Mouse (Mus musculus) layer of hippocampus, adult 11-12 months (tissue): Measurements from ENCODE around the gene Gng2.

Experiments used
- DNase-seq: peaks from one replicate; pipeline ENCODE4 v3.0.0; 2022; ENCODE audit warnings: low spot score

Gng2 gene

DNA sequence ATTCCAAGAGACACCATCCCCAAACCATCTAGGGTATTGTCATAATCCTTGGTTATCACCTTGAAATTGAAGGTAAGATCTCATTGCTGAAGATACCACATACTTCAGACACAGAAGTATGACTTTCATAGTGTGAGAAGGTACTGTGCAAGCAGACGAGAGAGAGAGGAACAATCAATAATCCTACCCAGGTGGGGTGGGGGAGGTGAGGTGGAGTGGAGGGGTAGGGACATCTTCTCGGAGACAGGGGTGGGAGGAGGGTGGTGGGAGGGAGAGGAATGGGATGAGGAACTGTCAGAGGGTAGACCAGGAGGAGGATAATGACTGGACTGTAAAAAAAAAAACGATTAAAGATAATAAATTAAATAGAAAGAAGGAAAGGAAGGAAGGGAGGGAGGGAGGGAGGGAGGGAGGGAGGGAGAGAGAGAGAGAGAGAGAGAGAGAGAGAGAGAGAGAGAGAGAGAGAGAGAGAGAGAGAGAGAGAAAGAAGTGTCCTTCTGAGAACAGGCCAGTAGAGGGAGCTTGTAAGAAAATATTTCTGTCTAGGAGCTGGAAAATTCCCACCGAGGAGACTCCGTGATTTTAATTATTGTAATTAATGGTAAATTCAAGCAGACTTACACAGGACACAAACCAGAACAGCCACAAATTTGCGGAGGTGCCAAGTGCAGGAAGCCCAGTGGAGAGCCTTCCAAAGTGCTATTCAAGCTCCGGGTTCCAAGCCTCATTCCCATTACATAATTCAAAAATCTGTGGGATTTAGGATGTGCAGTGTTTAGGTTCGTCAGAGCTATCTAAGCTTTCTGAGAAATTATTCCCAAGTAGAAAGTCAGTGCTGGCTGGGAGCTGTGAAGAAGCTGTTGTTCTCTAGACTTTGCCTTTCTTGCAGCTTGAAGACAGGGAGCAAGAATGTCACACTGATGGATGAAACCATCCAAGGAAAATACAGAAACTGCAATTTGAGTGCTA, 118.3 kb downstream of the Gng2 start:
- DNase-seq = peak; percentile 66

DNA sequence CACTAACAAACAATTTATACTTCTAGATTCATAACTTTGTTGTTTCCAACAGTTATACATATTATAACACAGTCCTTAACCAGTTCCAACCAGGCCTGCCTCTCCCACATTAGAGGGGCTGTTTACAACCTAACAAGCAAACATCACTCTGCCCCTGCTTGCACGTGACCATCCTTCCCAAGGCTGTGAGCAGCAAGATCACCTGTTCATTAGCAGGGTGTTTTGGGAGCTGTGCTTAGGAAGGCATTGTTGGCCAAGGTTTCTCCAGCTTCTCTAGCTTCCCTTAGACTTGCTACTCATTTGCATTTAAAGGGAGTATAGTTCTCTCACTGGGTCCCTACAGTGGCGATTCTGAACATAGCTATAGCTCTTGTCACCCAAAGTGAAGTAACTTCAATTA, 119.1 kb downstream of the Gng2 start:
- DNase-seq = no peak

DNA sequence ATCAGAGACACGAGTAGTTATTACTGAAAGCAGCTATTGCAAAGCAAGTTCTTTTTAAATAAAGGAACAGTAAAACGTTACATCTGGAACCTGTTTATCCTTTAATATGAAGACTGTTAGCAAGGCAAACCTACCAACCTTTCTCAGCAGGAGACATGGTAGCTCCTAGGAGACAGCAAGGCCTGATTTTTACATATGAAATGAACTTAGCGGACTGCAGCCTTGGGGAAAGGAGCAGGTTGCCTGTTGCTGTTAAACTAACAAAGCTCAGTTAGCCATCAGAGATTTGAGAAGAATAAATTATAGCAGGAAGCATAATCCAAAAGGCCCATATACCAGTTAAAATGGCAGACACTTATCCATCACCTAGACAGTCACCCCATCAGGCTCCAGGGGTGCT, 124.0 kb downstream of the Gng2 start:
- DNase-seq = no peak

DNA sequence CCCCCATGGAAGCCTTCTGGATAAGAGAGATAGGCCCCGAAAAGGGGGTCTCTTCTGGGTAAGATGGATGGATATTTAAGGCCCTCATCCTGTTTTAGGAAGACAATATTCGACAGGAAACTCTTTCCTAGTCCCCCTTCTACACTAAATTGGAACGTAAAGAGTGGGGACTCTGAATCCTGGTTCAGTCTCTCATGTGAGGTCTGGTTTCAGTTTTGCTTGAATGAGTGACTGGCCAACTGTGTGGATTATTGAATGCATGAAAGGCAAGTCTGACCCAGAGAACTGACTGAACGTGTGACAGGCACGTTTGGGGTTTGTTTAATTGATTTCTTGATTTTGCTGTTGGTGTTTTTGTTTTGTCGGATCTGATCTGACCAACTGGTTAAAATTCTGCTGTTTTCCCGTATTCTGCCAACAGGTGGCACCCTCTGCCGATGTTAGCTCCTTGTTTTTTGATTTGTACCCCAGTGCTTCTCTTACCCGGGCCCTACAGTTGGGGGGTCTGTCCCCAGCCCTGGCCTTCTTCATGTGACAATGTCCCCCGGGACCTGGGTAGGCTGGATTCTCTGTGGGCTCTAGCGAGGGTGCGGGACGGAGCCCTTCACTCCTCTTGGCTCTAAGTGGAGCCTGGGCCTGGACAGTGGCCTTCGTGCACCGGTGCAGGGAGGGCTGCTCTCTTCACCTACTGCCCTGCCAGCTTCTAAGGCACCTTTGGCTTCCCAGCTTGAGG, 137.7 kb downstream of the Gng2 start:
- DNase-seq = peak; percentile 83

- DNase-seq = no peak
Measured at GRCm38 (mm10) chr14:19836289-19836688, 141.1 kb downstream of the Gng2 start.

GRCm38 (mm10) chr14:19825481-19825880, 151.9 kb downstream of the Gng2 start:
- DNase-seq = no peak

DNA sequence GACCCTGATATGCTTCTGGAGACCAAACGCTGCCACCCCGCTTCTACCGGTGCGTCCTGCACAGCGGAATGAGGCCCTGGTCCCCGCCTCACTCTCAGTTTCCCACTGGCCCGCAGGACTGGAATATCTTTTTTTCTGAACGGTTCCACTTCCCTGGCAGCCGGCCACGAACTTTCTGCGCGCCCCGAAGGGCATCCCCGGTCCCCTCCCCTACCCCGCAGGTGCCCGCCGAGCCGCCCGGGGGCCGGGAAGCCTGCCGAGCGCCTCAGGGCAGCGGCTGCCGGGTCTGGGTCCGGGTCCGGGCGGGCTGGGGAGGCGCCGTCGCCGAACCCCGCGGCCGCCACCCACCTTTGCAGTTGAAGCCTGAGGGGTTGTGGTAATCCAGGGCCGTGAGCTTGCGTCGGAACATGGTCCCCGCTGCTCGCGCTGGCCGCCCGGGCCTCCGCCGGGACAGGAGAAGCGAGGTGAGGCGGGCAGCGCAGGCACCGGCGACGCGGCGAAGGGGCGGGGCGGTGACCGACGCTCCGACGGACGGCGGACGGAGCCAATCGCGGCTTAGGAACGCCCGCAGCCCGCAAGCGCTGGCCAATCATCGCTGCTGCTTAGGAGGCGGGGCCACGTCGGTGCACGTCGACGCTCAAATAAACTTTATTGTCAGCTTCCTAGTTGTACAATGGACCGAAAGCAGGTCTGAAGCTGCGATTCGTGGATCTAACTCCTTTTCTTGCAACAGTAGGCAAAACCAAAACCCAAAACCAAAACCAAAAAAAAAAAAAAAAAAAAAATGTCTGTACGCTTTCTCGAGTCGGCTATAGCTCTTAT, 153.9 kb downstream of the Gng2 start, which contains the start of gene Rtraf:
Gene Rtraf (minus strand): TSS at position 504 of the 822 bp plus-strand sequence.
- DNase-seq = peak; percentile 90
